Mouse (Mus musculus) kidney, postnatal 25 days (tissue): ENCODE measurements at regions not wholly inside any gene's neighbourhood (a gene's known extent, or its start where the extent isn't known, plus 50 kb on each side); places are given as distances from the start of the nearest gene placed in this dataset.

Experiments used
- DNase-seq, 2 experiments: peaks; one replicate each; pipeline ENCODE4 v3.0.0; 2021; ENCODE audit warnings: mixed read lengths in 2 of 2

- DNase-seq, result no peak
Observed at GRCm38 (mm10) chr3:78412669-78413419, 873.5 kb downstream of the Rapgef2 start.

GRCm38 (mm10) chr3:78411395-78411794, 874.9 kb downstream of the Rapgef2 start:
- DNase-seq, result no peak

GRCm38 (mm10) chr3:78409237-78409636, 877.1 kb downstream of the Rapgef2 start:
- no peak for DNase-seq

GRCm38 (mm10) chr3:78405760-78406467, 880.4 kb downstream of the Rapgef2 start:
- DNase-seq, result no peak

- DNase-seq, result peak in 1 of 2 experiments; percentile 39
Observed at GRCm38 (mm10) chr3:78358377-78358776, 927.9 kb downstream of the Rapgef2 start.

GRCm38 (mm10) chr3:78339891-78340290, 946.4 kb downstream of the Rapgef2 start:
- no peak for DNase-seq

GRCm38 (mm10) chr3:78311630-78312406, 974.5 kb downstream of the Rapgef2 start:
- DNase-seq, result no peak

- DNase-seq, result no peak
Observed at GRCm38 (mm10) chr3:78300506-78300905, 985.8 kb downstream of the Rapgef2 start.

GRCm38 (mm10) chr3:78291894-78292293, 994.4 kb downstream of the Rapgef2 start:
- DNase-seq, result no peak

- DNase-seq, result no peak
Observed at GRCm38 (mm10) chr3:78284071-78284470, 1002.2 kb downstream of the Rapgef2 start.

- DNase-seq, result peak in 1 of 2 experiments; percentile 28
Observed at GRCm38 (mm10) chr3:78236920-78237319, 1049.4 kb downstream of the Rapgef2 start.

GRCm38 (mm10) chr3:78209729-78210128, 1076.6 kb downstream of the Rapgef2 start:
- DNase-seq, result no peak

GRCm38 (mm10) chr3:78162601-78163000, 1123.7 kb downstream of the Rapgef2 start:
- no peak for DNase-seq

GRCm38 (mm10) chr3:78158450-78158849, 1127.9 kb downstream of the Rapgef2 start:
- no peak for DNase-seq
